Mouse (Mus musculus): ENCODE data around the gene Klrb1a. TPM values are rescaled to one million over a fixed set of nuclear protein-coding genes. Genes with fewer than 3 reads are reported as not detected.
A peak's percentile ranks its signal among the peaks of the same experiment; 100 is the strongest.

The Klrb1a gene
- total and polyA plus RNA-seq, 2 experiments from 2014 or later = not detected

- Histone ChIP-seq H3K9ac (no peak overlapping the region), H3K4me1 (ENCODE audit: insufficient read depth) (0 out of 2 replicates have a peak, but pooled peaks cover 3% of the 10 kb centered on the region), H3K27me3 (ENCODE audit: insufficient read depth, low read length) (no peaks in the 10 kb centered on the region), H3K36me3 (ENCODE audit: insufficient read depth) (no peaks in the 10 kb centered on the region), H3K27ac (ENCODE audit: low read depth, low read length) (no peak overlapping the region), H3K4me3 (ENCODE audit: low read depth, low read length) (no peak overlapping the region), H3K9me3 (ENCODE audit: low read length) (no peaks in the 10 kb centered on the region), H3K4me2 (ENCODE audit: low read depth) (no peak overlapping the region)
- DNase-seq (no peak), ATAC-seq (no peak)
- no peak for TF ChIP-seq CTCF (IDR thresholded peaks at IDR 0.05; ENCODE audit: low read depth)
- 80% methylated on average over 2 of the region's 2 CpGs for WGBS
Observed at GRCm38 (mm10) chr6:128598256-128599047, 24.9 kb downstream of the Klrb1a start.

- ATAC-seq = peak; percentile 99
- H3K4me1 ChIP-seq (ENCODE audit: insufficient read depth) = 0 out of 2 replicates have a peak, but pooled peaks cover 3% of the 10 kb centered on the region
- no peak overlapping the region for H3K27ac ChIP-seq (ENCODE audit: low read depth, low read length)
- no peaks in the 10 kb centered on the region for H3K27me3 ChIP-seq (ENCODE audit: insufficient read depth, low read length)
- H3K4me2 ChIP-seq (ENCODE audit: low read depth) = peak overlapping the region; percentile 46
- TF ChIP-seq CTCF (IDR thresholded peaks at IDR 0.05; ENCODE audit: low read depth) = no peak
- no peaks in the 10 kb centered on the region for H3K36me3 ChIP-seq (ENCODE audit: insufficient read depth)
- no peaks in the 10 kb centered on the region for H3K9me3 ChIP-seq (ENCODE audit: low read length)
- DNase-seq = peak; percentile 75
- WGBS = 4% methylated on average over 9 of the region's 9 CpGs
- peak overlapping the region; percentile 11 for H3K9ac ChIP-seq
- H3K4me3 ChIP-seq (ENCODE audit: low read depth, low read length) = peak overlapping the region; percentile 28
Observed at GRCm38 (mm10) chr6:128597121-128597522, 26.2 kb downstream of the Klrb1a start.

- Histone ChIP-seq H3K4me1 (ENCODE audit: insufficient read depth) (0 out of 2 replicates have a peak, but pooled peaks cover 3% of the 10 kb centered on the region), H3K27ac (ENCODE audit: low read depth, low read length) (no peak overlapping the region), H3K4me3 (ENCODE audit: low read depth, low read length) (no peak overlapping the region), H3K36me3 (ENCODE audit: insufficient read depth) (no peaks in the 10 kb centered on the region), H3K9ac (no peak overlapping the region), H3K9me3 (ENCODE audit: low read length) (no peaks in the 10 kb centered on the region), H3K27me3 (ENCODE audit: insufficient read depth, low read length) (no peaks in the 10 kb centered on the region), H3K4me2 (ENCODE audit: low read depth) (no peak overlapping the region)
- TF ChIP-seq CTCF (IDR thresholded peaks at IDR 0.05; ENCODE audit: low read depth) = no peak
- 76% methylated on average over 9 of the region's 9 CpGs for WGBS
- DNase-seq (no peak), ATAC-seq (no peak)
Observed at GRCm38 (mm10) chr6:128594651-128595050, 28.7 kb downstream of the Klrb1a start.

- Histone ChIP-seq H3K9ac (no peak overlapping the region), H3K27ac (ENCODE audit: low read depth, low read length) (no peak overlapping the region), H3K4me2 (ENCODE audit: low read depth) (no peak overlapping the region), H3K4me3 (ENCODE audit: low read depth, low read length) (no peak overlapping the region), H3K4me1 (ENCODE audit: insufficient read depth) (no peaks in the 10 kb centered on the region), H3K27me3 (ENCODE audit: insufficient read depth, low read length) (no peaks in the 10 kb centered on the region), H3K36me3 (ENCODE audit: insufficient read depth) (no peaks in the 10 kb centered on the region), H3K9me3 (ENCODE audit: low read length) (no peaks in the 10 kb centered on the region)
- no peak for ATAC-seq
- TF ChIP-seq CTCF (IDR thresholded peaks at IDR 0.05; ENCODE audit: low read depth) = no peak
- WGBS = 28% methylated on average over 4 of the region's 4 CpGs
- no peak for DNase-seq
Observed at GRCm38 (mm10) chr6:128589426-128589825, 33.9 kb downstream of the Klrb1a start.

GRCm38 (mm10) chr6:128587619-128588018 is 35.7 kb downstream of the Klrb1a start:
- Histone ChIP-seq H3K27me3 (ENCODE audit: insufficient read depth, low read length) (no peaks in the 10 kb centered on the region), H3K4me2 (ENCODE audit: low read depth) (no peak overlapping the region), H3K36me3 (ENCODE audit: insufficient read depth) (no peaks in the 10 kb centered on the region), H3K4me1 (ENCODE audit: insufficient read depth) (no peaks in the 10 kb centered on the region), H3K27ac (ENCODE audit: low read depth, low read length) (no peak overlapping the region), H3K9ac (no peak overlapping the region), H3K9me3 (ENCODE audit: low read length) (no peaks in the 10 kb centered on the region), H3K4me3 (ENCODE audit: low read depth, low read length) (no peak overlapping the region)
- TF ChIP-seq CTCF (IDR thresholded peaks at IDR 0.05; ENCODE audit: low read depth) = no peak
- 92% methylated on average over 6 of the region's 6 CpGs for WGBS
- DNase-seq (no peak), ATAC-seq (no peak)

GRCm38 (mm10) chr6:128585642-128586245 is 37.6 kb downstream of the Klrb1a start:
- Histone ChIP-seq H3K9me3 (ENCODE audit: low read length) (no peaks in the 10 kb centered on the region), H3K9ac (no peak overlapping the region), H3K27ac (ENCODE audit: low read depth, low read length) (no peak overlapping the region), H3K4me2 (ENCODE audit: low read depth) (no peak overlapping the region), H3K4me1 (ENCODE audit: insufficient read depth) (no peaks in the 10 kb centered on the region), H3K36me3 (ENCODE audit: insufficient read depth) (no peaks in the 10 kb centered on the region), H3K4me3 (ENCODE audit: low read depth, low read length) (no peak overlapping the region), H3K27me3 (ENCODE audit: insufficient read depth, low read length) (no peaks in the 10 kb centered on the region)
- DNase-seq (no peak), ATAC-seq (peak; percentile 27; the same call in 1 of the 2 replicates)
- 53% methylated on average over 11 of the region's 11 CpGs for WGBS
- TF ChIP-seq CTCF (IDR thresholded peaks at IDR 0.05; ENCODE audit: low read depth) = no peak

GRCm38 (mm10) chr6:128584070-128584660 is 39.2 kb downstream of the Klrb1a start:
- H3K4me2 ChIP-seq (ENCODE audit: low read depth) = no peak overlapping the region
- ATAC-seq = no peak
- H3K4me1 ChIP-seq (ENCODE audit: insufficient read depth) = no peaks in the 10 kb centered on the region
- H3K9ac ChIP-seq = no peak overlapping the region
- peak; percentile 56 for TF ChIP-seq CTCF (IDR thresholded peaks at IDR 0.05; ENCODE audit: low read depth)
- H3K4me3 ChIP-seq (ENCODE audit: low read depth, low read length) = no peak overlapping the region
- DNase-seq = no peak
- H3K27ac ChIP-seq (ENCODE audit: low read depth, low read length) = no peak overlapping the region
- H3K27me3 ChIP-seq (ENCODE audit: insufficient read depth, low read length) = no peaks in the 10 kb centered on the region
- H3K36me3 ChIP-seq (ENCODE audit: insufficient read depth) = no peaks in the 10 kb centered on the region
- WGBS = 30% methylated on average over 10 of the region's 10 CpGs
- no peaks in the 10 kb centered on the region for H3K9me3 ChIP-seq (ENCODE audit: low read length)
